Comparison of ENCODE assay signal across 25 mouse cellular contexts in the genomic region with DNA sequence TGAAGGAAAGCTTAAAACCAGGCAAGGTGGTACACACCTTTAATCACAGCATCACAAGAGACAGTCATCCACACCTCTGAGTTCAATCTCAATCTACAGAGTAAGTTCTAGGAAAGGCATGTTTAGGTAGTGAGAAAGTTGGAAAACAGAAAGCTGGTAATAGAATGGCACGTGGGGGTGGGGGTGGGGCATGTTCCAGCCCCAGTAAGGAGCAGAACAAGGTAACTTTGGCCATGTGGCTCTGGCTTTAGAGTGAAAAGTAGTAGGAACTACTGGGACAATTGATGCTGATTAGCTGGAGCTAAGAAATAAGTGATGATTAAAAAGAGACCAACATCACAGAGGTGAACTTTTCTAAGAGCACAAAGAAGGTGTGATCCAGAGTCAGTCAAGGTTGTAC.
"Had no signal": no experiment of that assay in that cellular context is flagged by ENCODE, and none has a peak within 500 bp of the region (broad histone marks: within the 10 kb centered on the region; RNA-seq: fewer than 3 reads in every experiment).

No protein-coding gene starts in this region.

- H3K9me3 ChIP-seq: embryonic facial prominence, embryonic 10.5 days; embryonic facial prominence, embryonic 12.5 days; embryonic facial prominence, embryonic 13.5 days; embryonic facial prominence, embryonic 15.5 days; forebrain, embryonic 10.5 days; forebrain, embryonic 12.5 days; forebrain, embryonic 13.5 days; forebrain, embryonic 15.5 days; heart, embryonic 10.5 days had no signal

- H3K27ac ChIP-seq: embryonic facial prominence, embryonic 10.5 days; embryonic facial prominence, embryonic 12.5 days; embryonic facial prominence, embryonic 13.5 days; embryonic facial prominence, embryonic 15.5 days; forebrain, embryonic 10.5 days; forebrain, embryonic 12.5 days; forebrain, embryonic 13.5 days; forebrain, embryonic 15.5 days; gastrocnemius, adult 2 months; heart, adult 2 months; heart, embryonic 10.5 days had no signal

- H3K27me3 ChIP-seq: embryonic facial prominence, embryonic 12.5 days; embryonic facial prominence, embryonic 13.5 days; embryonic facial prominence, embryonic 15.5 days; forebrain, embryonic 12.5 days; forebrain, embryonic 13.5 days; forebrain, embryonic 15.5 days had no signal

- H3K4me1 ChIP-seq: embryonic facial prominence, embryonic 10.5 days; embryonic facial prominence, embryonic 12.5 days; embryonic facial prominence, embryonic 13.5 days; embryonic facial prominence, embryonic 15.5 days; forebrain, embryonic 10.5 days; forebrain, embryonic 12.5 days; forebrain, embryonic 13.5 days; forebrain, embryonic 15.5 days; heart, embryonic 10.5 days had no signal

- H3K36me3 ChIP-seq: embryonic facial prominence, embryonic 10.5 days; embryonic facial prominence, embryonic 12.5 days; embryonic facial prominence, embryonic 13.5 days; embryonic facial prominence, embryonic 15.5 days; forebrain, embryonic 10.5 days; forebrain, embryonic 12.5 days; forebrain, embryonic 15.5 days; heart, embryonic 10.5 days had no signal

- H3K4me3 ChIP-seq: embryonic facial prominence, embryonic 10.5 days; embryonic facial prominence, embryonic 12.5 days; embryonic facial prominence, embryonic 13.5 days; embryonic facial prominence, embryonic 15.5 days; erythroblast, embryonic 14.5 days; forebrain, embryonic 10.5 days; forebrain, embryonic 12.5 days; forebrain, embryonic 13.5 days; forebrain, embryonic 15.5 days; gastrocnemius, adult 2 months; heart, adult 2 months; heart, embryonic 10.5 days had no signal

- H3K9ac ChIP-seq: embryonic facial prominence, embryonic 12.5 days; embryonic facial prominence, embryonic 13.5 days; embryonic facial prominence, embryonic 15.5 days; forebrain, embryonic 12.5 days; forebrain, embryonic 13.5 days; forebrain, embryonic 15.5 days; forebrain, postnatal 0 days had no signal

- DNase-seq: cerebellum, adult 9-10 months; cerebellum, adult 9-11 months; cerebellum, postnatal 10 days; cerebellum, postnatal 25 days; cerebellum, postnatal 36 days; embryo, embryonic 11 days; forebrain, postnatal 0 days; gastrocnemius, adult 2 months; gastrocnemius, postnatal 10 days; gastrocnemius, postnatal 14 days; gastrocnemius, postnatal 25 days; gastrocnemius, postnatal 36 days; heart, adult 11 months; heart, adult 18-20 months; heart, adult 2 months had no signal
